Comparison of ENCODE assay signal across 8 mouse cellular contexts in the genomic region with DNA sequence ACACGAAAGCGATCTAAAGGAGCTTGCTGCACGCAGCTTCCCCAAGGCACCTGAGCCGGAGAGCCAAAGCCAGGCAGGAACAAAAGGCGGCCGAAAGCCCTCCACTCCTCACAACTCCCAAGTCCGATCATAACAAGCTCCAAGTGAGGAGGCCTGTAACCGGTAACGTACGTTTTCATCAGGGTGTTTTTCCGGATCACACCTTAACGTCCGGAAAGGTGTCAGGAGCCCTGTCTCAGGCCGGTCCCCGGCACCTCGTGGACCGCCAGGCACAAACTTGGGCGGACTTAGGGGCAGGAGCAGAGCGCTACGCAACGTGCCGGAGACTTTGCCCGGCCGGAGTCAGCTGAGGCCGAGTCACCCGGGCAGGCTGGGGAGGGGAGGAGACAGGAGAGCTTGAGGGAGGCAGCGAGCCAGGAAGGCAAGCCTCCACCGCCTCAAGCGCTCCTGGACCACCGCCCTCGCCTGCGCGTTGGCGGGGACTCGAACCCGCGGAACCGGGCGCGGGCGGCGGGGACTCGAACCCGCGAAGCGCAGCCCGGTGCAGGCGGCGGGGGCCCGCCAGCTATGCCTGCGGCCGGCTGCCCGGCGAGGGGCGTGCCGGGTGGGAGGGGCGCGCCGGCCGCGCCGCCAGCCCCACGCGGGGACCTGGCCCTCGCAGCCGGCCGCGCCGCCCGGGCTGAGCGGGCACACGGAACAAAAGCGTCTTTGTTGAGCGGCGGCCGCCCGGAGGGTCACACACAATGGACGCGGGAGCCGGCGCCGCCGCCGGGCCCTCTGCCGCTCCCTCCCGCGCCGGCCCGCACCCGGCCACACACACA. TPM values are rescaled to one million over a fixed set of nuclear protein-coding genes. Genes with fewer than 3 reads are reported as not detected.
DNase-seq lines count a peak whose midpoint lies in the region; ATAC-seq and TF ChIP-seq lines count a peak whose summit lies in the region.

No protein-coding gene starts in this region.

- under 1% methylated on average over 74 of the region's 90 CpGs for WGBS in heart, embryonic 10.5 days
- WGBS in kidney, embryonic 14.5 days, result under 1% methylated on average over 44 of the region's 90 CpGs
- under 1% methylated on average over 82 of the region's 90 CpGs for WGBS in liver, embryonic 11.5 days

- peak overlapping the region; percentile 90 for H3K27ac ChIP-seq in bone marrow macrophage, adult 2 months (ENCODE audit: insufficient read depth, low read depth, low read length)
- peak overlapping the region; percentile 98 for H3K27ac ChIP-seq in heart, embryonic 10.5 days
- peak overlapping the region; percentile 96 for H3K27ac ChIP-seq in kidney, embryonic 14.5 days (ENCODE audit: low read depth, low read length)
- peak overlapping the region; percentile 94 for H3K27ac ChIP-seq in liver, embryonic 11.5 days (ENCODE audit: low read depth, low read length)

- peak; percentile 73 for DNase-seq in CD4-positive helper T cell, adult 2 months (ENCODE audit: low read depth, low spot score)
- DNase-seq in heart, embryonic 10.5 days (ENCODE audit: low spot score), result peak; percentile 89
- peak; percentile 81 for DNase-seq in liver, embryonic 11.5 days (ENCODE audit: low spot score)
- peak; percentile 55 for DNase-seq in spleen, postnatal 36 days (ENCODE audit: low spot score in 2 of 2)

- ATAC-seq in kidney, embryonic 14.5 days (ENCODE audit: low FRiP score, low TSS enrichment), result peak; percentile 85
- peak; percentile 67 for ATAC-seq in liver, embryonic 11.5 days (replicated peaks; ENCODE audit: low FRiP score)
- ATAC-seq in monocyte, adult 5-6 weeks (replicated peaks; ENCODE audit: insufficient number of reproducible peaks, low FRiP score, low TSS enrichment, poor library complexity, severe bottlenecking), result peak; percentile 33

- H3K36me3 ChIP-seq in erythroblast, embryonic 14.5 days (ENCODE audit: control insufficient read depth), result no peaks in the 10 kb centered on the region
- H3K36me3 ChIP-seq in heart, embryonic 10.5 days, result no peaks in the 10 kb centered on the region
- no peaks in the 10 kb centered on the region for H3K36me3 ChIP-seq in kidney, embryonic 14.5 days (ENCODE audit: control insufficient read depth, insufficient read depth, low read length)
- H3K36me3 ChIP-seq in liver, embryonic 11.5 days (ENCODE audit: control insufficient read depth, insufficient read depth, low read length), result no peaks in the 10 kb centered on the region

- H3K4me3 ChIP-seq in bone marrow macrophage, adult 2 months (ENCODE audit: insufficient read depth, low read length), result peak overlapping the region; percentile 98
- H3K4me3 ChIP-seq in erythroblast, embryonic 14.5 days (replicated peaks), result peak overlapping the region; percentile 85
- H3K4me3 ChIP-seq in heart, embryonic 10.5 days, result peak overlapping the region; percentile 95
- peak overlapping the region; percentile 92 for H3K4me3 ChIP-seq in kidney, embryonic 14.5 days (ENCODE audit: low read length)
- peak overlapping the region; percentile 74 for H3K4me3 ChIP-seq in liver, embryonic 11.5 days (ENCODE audit: low read depth, low read length)

- no peaks in the 10 kb centered on the region for H3K27me3 ChIP-seq in erythroblast, embryonic 14.5 days (ENCODE audit: control insufficient read depth)
- no peaks in the 10 kb centered on the region for H3K27me3 ChIP-seq in heart, embryonic 10.5 days (ENCODE audit: insufficient read depth, poor library complexity, severe bottlenecking)
- H3K27me3 ChIP-seq in kidney, embryonic 14.5 days (ENCODE audit: control insufficient read depth, insufficient read depth, low read length), result no peaks in the 10 kb centered on the region
- no peaks in the 10 kb centered on the region for H3K27me3 ChIP-seq in liver, embryonic 11.5 days (replicated peaks; ENCODE audit: control insufficient read depth, insufficient read depth, low read length)

- TF ChIP-seq CTCF in bone marrow macrophage, adult 2 months (IDR thresholded peaks at IDR 0.05; ENCODE audit: low read depth, low read length), result no peak

- H3K9me3 ChIP-seq in erythroblast, embryonic 14.5 days (ENCODE audit: control insufficient read depth, low read length), result no peaks in the 10 kb centered on the region
- no peaks in the 10 kb centered on the region for H3K9me3 ChIP-seq in heart, embryonic 10.5 days
- H3K9me3 ChIP-seq in kidney, embryonic 14.5 days (ENCODE audit: control insufficient read depth, low read length), result no peaks in the 10 kb centered on the region
- no peaks in the 10 kb centered on the region for H3K9me3 ChIP-seq in liver, embryonic 11.5 days (ENCODE audit: control insufficient read depth, low read length)

- H3K9ac ChIP-seq in kidney, embryonic 14.5 days (ENCODE audit: low read depth, low read length), result peak overlapping the region; percentile 94
- peak overlapping the region; percentile 88 for H3K9ac ChIP-seq in liver, embryonic 11.5 days (ENCODE audit: low read depth, low read length)

- H3K4me2 ChIP-seq in kidney, embryonic 14.5 days (replicated peaks; ENCODE audit: low read depth, low read length), result peak overlapping the region; percentile 67
- H3K4me2 ChIP-seq in liver, embryonic 11.5 days, result peak overlapping the region; percentile 87

- peaks cover 63% of the 10 kb centered on the region for H3K4me1 ChIP-seq in bone marrow macrophage, adult 2 months (ENCODE audit: control insufficient read depth, insufficient read depth, low read length)
- H3K4me1 ChIP-seq in erythroblast, embryonic 14.5 days (ENCODE audit: control insufficient read depth), result peaks cover 37% of the 10 kb centered on the region
- H3K4me1 ChIP-seq in heart, embryonic 10.5 days, result peaks cover 43% of the 10 kb centered on the region
- peaks cover 13% of the 10 kb centered on the region; the same call in 1 of the 2 replicates for H3K4me1 ChIP-seq in kidney, embryonic 14.5 days (ENCODE audit: control insufficient read depth, insufficient read depth, low read length)
- H3K4me1 ChIP-seq in liver, embryonic 11.5 days (replicated peaks; ENCODE audit: control insufficient read depth, insufficient read depth, low read length), result peaks cover 46% of the 10 kb centered on the region

- no peak for TF ChIP-seq POLR2A in bone marrow macrophage, adult 2 months (IDR thresholded peaks at IDR 0.05; ENCODE audit: borderline replicate concordance, low read depth, low read length)

RNA-seq across cellular contexts. Expression of gene Mapk6, which starts 0.6 kb away (rescaled TPM):
- 31.3 and 39.7 TPM in 2 replicates for polyA plus RNA-seq in bone marrow macrophage, adult 2 months (2012; ENCODE audit: insufficient read depth, insufficient read length, missing spikeins)
- polyA plus RNA-seq in erythroblast, embryonic 14.5 days (2012), result 0.11 and 0.17 TPM in 2 replicates
- 71.2 and 87.1 TPM in 2 replicates for polyA plus RNA-seq in heart, embryonic 10.5 days (2016; fragmentation: Nextera tagmentation; extraction: Ambion mirVana)
- polyA plus RNA-seq in kidney, embryonic 14.5 days (2014; fragmentation: Nextera tagmentation; extraction: Ambion mirVana), result 54.8 and 77.6 TPM in 2 replicates
- 61.0 and 64.4 TPM in 2 replicates for polyA plus RNA-seq in liver, embryonic 11.5 days (2014; fragmentation: Nextera tagmentation; extraction: Ambion mirVana)
- total RNA-seq in monocyte, adult 5-6 weeks (2017), result 51.7 to 80.9 TPM (median 59.9 TPM) in 3 replicates

RNA-seq across cellular contexts. Expression of gene Leo1, which starts 32.1 kb away (rescaled TPM):
- 12.9 and 14.5 TPM in 2 replicates for polyA plus RNA-seq in bone marrow macrophage, adult 2 months (2012; ENCODE audit: insufficient read depth, insufficient read length, missing spikeins)
- polyA plus RNA-seq in erythroblast, embryonic 14.5 days (2012), result 1.0 and 1.3 TPM in 2 replicates
- 36.3 and 49.1 TPM in 2 replicates for polyA plus RNA-seq in heart, embryonic 10.5 days (2016; fragmentation: Nextera tagmentation; extraction: Ambion mirVana)
- polyA plus RNA-seq in kidney, embryonic 14.5 days (2014; fragmentation: Nextera tagmentation; extraction: Ambion mirVana), result 36.9 and 45.8 TPM in 2 replicates
- 39.0 and 39.4 TPM in 2 replicates for polyA plus RNA-seq in liver, embryonic 11.5 days (2014; fragmentation: Nextera tagmentation; extraction: Ambion mirVana)
- total RNA-seq in monocyte, adult 5-6 weeks (2017), result 23.8 to 36.2 TPM (median 25.0 TPM) in 3 replicates

Comparison
In these comparisons a context has a peak if more than half of its experiments do, and no peak if none do; other contexts are left out.
1. Peak in every context shown above with its lines: DNase-seq, ATAC-seq, H3K4me3 ChIP-seq and H3K27ac ChIP-seq.
2. ATAC-seq: peak in every context shown above with its lines; median percentile 85 in kidney, embryonic 14.5 days; 67 in liver, embryonic 11.5 days; 33 in monocyte, adult 5-6 weeks.
3. RNA of gene Mapk6, which starts 0.6 kb away (polyA plus RNA-seq): 71.2 to 87.1 TPM in heart, embryonic 10.5 days, 54.8 to 77.6 TPM in kidney, embryonic 14.5 days, 61.0 to 64.4 TPM in liver, embryonic 11.5 days and 31.3 to 39.7 TPM in bone marrow macrophage, adult 2 months; 0.11 to 0.17 TPM in erythroblast, embryonic 14.5 days; every median in the first group is over 10 times any median in the second.